Mouse (Mus musculus) megakaryocyte, embryonic 14.5 days (primary cell): ENCODE results near the gene Dazap2.

Source experiments
- FLI1 ChIP-seq: IDR thresholded peaks from 2 replicates; pipeline ENCODE4 v1.6.1; 2012; ENCODE audit warnings: low read length, inconsistent platforms, mixed read lengths
- GATA1 ChIP-seq: IDR thresholded peaks from 3 replicates; pipeline ENCODE4 v1.6.1; 2012; ENCODE audit warnings: mixed read lengths, low read length, inconsistent platforms, borderline replicate concordance

DNA sequence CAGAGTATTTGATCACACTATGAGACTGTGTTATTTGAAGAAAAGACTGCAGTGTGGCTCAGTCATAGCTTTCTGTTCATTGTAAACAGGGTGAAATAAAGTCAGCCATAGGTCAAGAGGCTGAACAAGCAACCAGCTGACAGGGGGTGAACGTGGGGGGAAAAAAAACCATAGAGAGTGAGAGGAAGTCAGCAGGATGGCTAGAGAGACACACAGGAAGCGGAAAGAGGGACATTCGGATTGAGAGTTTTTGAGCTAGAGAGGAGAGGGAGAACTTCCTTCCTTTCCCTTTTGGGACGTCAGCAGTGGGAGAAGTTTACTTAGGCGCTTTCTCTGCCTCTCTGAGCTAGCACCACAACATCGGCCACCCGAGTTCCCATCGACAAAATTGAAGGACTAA, 24.7 kb upstream of the Dazap2 start:
- TF ChIP-seq GATA1 (no peak), FLI1 (no peak)
